Mouse (Mus musculus) embryonic facial prominence, embryonic 11.5 days (tissue): ENCODE measurements around the gene Cd24a. TPM values are rescaled to one million over a fixed set of nuclear protein-coding genes. Genes with fewer than 3 reads are reported as not detected.
A peak's percentile ranks its signal among the peaks of the same experiment; 100 is the strongest.

Experiments used
- ATAC-seq: fragments of 200-750 bp; cut with Nextera tagmentation; replicated peaks from 2 replicates; pipeline ENCODE4 v1.8.0; 2017; ENCODE audit warnings: low read depth; ENCODE audit not compliant: insufficient number of reproducible peaks, low FRiP score, low TSS enrichment
- DNase-seq: peaks from one replicate; pipeline ENCODE4 v3.0.0-alpha.2; 2015; ENCODE audit warnings: low spot score
- H3K27ac ChIP-seq: fragments of 300-500 bp; sonication (generic); replicated peaks from 2 replicates; pipeline ENCODE4 v1.5.1; 2014; ENCODE audit warnings: mild to moderate bottlenecking, low read depth, low read length, control low read depth
- H3K27me3 ChIP-seq: fragments of 300-500 bp; sonication (generic); 2 replicates; pipeline ENCODE4 v1.6.1; 2014; ENCODE audit warnings: mild to moderate bottlenecking, low read length, moderate library complexity, mixed read lengths; ENCODE audit not compliant: control insufficient read depth, insufficient read depth
- H3K36me3 ChIP-seq: fragments of 300-500 bp; sonication (generic); replicated peaks from 2 replicates; pipeline ENCODE4 v1.6.1; 2014; ENCODE audit warnings: low read depth, mild to moderate bottlenecking, low read length, moderate library complexity, mixed read lengths; ENCODE audit not compliant: control insufficient read depth, insufficient read depth
- H3K4me1 ChIP-seq: fragments of 300-500 bp; sonication (generic); 2 replicates; pipeline ENCODE4 v1.6.1; 2014; ENCODE audit warnings: low read length, mixed read lengths; ENCODE audit not compliant: control insufficient read depth, insufficient read depth
- H3K4me2 ChIP-seq: fragments of 300-500 bp; sonication (generic); 2 replicates; pipeline ENCODE4 v1.6.1; 2014; ENCODE audit warnings: low read depth, mild to moderate bottlenecking, control low read depth, low read length, moderate library complexity
- H3K4me3 ChIP-seq: fragments of 300-500 bp; sonication (generic); 2 replicates; pipeline ENCODE4 v1.5.1; 2014; ENCODE audit warnings: low read depth, low read length, control low read depth
- H3K9ac ChIP-seq: fragments of 300-500 bp; sonication (generic); replicated peaks from 2 replicates; pipeline ENCODE4 v1.6.1; 2014; ENCODE audit warnings: mild to moderate bottlenecking, control low read depth, low read length
- H3K9me3 ChIP-seq: fragments of 300-500 bp; sonication (generic); replicated peaks from 2 replicates; pipeline ENCODE4 v1.6.1; 2016; ENCODE audit warnings: mild to moderate bottlenecking, low read length, inconsistent platforms, mixed read lengths; ENCODE audit not compliant: control insufficient read depth
- WGBS: fragments of 180-500 bp; shearing (Covaris S2); extraction: QIAGEN DNeasy Blood & Tissue Kit; methylation state at CpG from one replicate; pipeline ENCODE4 v1.1.7; 2014; 5-methylcytosine and 5-hydroxymethylcytosine counted together
- polyA plus RNA-seq: library from polyadenylated mRNA; unstranded; fragments of >200 nt; fragmentation: Nextera tagmentation; extraction: Ambion mirVana; gene quantifications from 2 replicates; pipeline ENCODE4 v1.2.1, GENCODE M21; 2014

Gene Cd24a
- polyA plus RNA-seq, 1 experiment from 2014 or later, result 626 TPM

DNA sequence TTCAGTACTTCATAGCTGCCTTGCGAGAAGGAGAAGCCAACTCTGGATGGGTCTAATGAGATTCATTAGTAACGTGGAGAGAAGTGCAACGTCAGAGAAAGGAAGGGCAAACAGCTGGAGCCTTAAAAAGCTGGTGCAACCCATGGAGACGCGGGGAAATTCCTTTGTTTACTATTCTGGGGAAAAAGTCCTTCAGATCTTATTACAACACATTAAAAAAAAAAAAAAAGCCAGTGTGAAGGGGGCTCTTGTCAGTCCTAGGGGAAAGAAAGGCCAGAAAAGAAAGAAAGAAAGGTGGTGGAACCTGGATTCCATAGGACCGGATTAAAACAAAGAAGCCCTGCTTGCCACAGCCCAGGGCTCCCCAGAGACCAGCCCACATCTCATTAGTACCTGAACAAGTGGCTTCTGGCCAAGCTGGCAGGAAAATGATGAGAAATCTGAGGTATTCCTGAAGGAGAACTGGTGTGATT is 41.0 kb downstream of the Cd24a start:
- Histone ChIP-seq H3K4me2 (no peak overlapping the region), H3K36me3 (no peaks in the 10 kb centered on the region), H3K27ac (no peak overlapping the region), H3K9me3 (no peaks in the 10 kb centered on the region), H3K4me1 (no peaks in the 10 kb centered on the region), H3K9ac (no peak overlapping the region), H3K4me3 (no peak overlapping the region), H3K27me3 (no peaks in the 10 kb centered on the region)
- peak; percentile 43 for DNase-seq
- 9% methylated on average over 6 of the region's 6 CpGs for WGBS
- ATAC-seq, result no peak

DNA sequence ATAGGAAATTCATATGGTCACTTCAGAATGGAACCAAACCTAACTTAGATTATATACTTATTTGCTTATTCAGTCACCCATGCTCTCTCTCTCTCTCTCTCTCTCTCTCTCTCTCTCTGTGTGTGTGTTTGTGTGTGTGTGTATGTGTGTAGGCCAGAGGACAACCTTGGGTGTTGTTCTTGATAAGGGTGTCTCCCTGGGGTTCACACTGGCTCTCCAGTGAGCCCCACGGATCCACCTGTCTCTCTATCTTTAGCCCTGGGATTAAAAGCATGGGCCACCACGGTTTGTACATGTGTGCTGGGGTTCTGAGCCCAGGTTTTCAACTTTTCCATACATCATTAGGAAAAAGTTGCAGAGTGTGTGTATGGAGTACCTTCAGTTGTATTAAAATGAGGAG is 41.9 kb downstream of the Cd24a start:
- Histone ChIP-seq H3K4me2 (no peak overlapping the region), H3K27ac (no peak overlapping the region), H3K36me3 (no peaks in the 10 kb centered on the region), H3K4me1 (no peaks in the 10 kb centered on the region), H3K9me3 (no peaks in the 10 kb centered on the region), H3K9ac (no peak overlapping the region), H3K4me3 (no peak overlapping the region), H3K27me3 (no peaks in the 10 kb centered on the region)
- DNase-seq (no peak), ATAC-seq (no peak)
- WGBS, result 85% methylated on average over 2 of the region's 2 CpGs

DNA sequence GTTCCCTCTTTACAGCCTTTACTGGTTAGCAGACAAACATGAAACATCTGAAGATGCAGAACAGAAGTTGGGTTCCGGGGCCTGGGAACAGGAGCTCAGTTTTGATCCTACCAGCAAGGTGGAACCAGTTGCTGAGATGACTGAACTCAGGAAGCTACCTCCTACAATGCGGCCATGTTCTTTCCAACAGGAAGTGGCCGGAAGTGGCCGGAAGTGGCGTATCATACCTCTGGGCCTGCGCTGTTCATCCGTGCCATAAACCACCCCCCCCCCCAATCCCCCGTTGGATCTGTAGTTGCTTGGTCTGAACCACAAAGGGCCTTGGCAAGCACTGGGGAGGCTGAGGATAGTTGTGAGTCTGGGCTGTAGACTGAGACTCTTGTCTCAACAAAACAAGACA is 45.4 kb downstream of the Cd24a start:
- no peak for DNase-seq
- Histone ChIP-seq H3K4me3 (no peak overlapping the region), H3K27ac (no peak overlapping the region), H3K27me3 (no peaks in the 10 kb centered on the region), H3K9me3 (no peaks in the 10 kb centered on the region), H3K9ac (no peak overlapping the region), H3K36me3 (no peaks in the 10 kb centered on the region), H3K4me1 (no peaks in the 10 kb centered on the region), H3K4me2 (no peak overlapping the region)
- ATAC-seq, result no peak
- 93% methylated on average over 8 of the region's 8 CpGs for WGBS

DNA sequence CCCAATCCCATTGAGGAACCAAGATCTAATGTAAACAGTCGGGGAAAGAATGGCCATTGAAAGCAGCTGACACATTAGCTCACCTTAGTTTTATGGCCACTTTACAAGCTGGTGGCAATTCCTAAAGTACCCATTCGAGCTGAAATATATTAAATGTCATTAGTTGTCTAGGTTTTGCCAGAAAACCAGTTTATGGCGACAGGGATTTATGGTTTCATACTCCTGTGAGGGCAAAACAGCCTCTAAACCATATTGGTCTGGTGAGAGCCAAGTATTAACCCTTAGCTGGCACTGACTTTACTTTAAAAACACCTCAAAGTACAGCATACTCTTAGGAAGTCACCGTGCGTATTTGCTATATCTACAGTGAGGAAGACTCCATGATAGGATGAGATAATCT is 46.3 kb downstream of the Cd24a start:
- no peak overlapping the region for H3K27ac ChIP-seq
- no peak overlapping the region for H3K9ac ChIP-seq
- no peak overlapping the region for H3K4me2 ChIP-seq
- no peak for ATAC-seq
- no peaks in the 10 kb centered on the region for H3K9me3 ChIP-seq
- no peaks in the 10 kb centered on the region for H3K4me1 ChIP-seq
- no peaks in the 10 kb centered on the region for H3K36me3 ChIP-seq
- H3K27me3 ChIP-seq, result no peaks in the 10 kb centered on the region
- DNase-seq, result no peak
- 76% methylated on average over 5 of the region's 5 CpGs for WGBS
- H3K4me3 ChIP-seq, result no peak overlapping the region

DNA sequence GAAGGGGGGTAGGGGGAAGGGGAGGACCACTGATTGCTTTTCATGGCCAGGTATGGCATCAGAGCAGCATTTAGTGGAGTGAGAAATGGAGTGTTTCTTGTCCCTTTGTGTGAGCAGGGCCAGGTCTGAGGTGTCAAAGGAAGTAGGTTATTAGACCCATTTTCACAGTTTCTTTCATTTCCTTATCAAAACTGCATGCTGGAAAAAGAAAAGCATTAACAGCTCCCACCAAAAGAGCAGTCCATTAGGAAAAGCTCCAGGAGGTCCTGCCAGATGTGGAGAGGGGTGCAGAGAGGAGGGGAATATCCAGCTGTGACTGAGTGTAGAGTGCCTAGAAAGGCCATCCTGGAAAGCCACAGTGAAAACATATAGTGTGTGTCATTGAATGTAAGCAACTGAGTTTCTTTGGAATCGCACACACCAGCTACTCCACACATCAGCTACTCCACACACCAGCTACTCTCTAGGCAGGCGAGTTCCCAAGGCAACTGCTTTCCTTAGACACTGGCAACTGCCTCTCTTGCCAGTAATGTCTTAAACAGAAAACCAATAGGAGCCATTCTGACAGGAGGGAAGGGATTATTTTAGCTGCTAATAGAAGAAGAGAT is 46.8 kb downstream of the Cd24a start:
- H3K4me1 ChIP-seq, result no peaks in the 10 kb centered on the region
- WGBS, result 74% methylated on average over 2 of the region's 2 CpGs
- ATAC-seq (no peak), DNase-seq (no peak)
- no peak overlapping the region for H3K4me2 ChIP-seq
- no peaks in the 10 kb centered on the region for H3K9me3 ChIP-seq
- H3K4me3 ChIP-seq, result no peak overlapping the region
- no peaks in the 10 kb centered on the region for H3K36me3 ChIP-seq
- no peaks in the 10 kb centered on the region for H3K27me3 ChIP-seq
- H3K9ac ChIP-seq, result no peak overlapping the region
- H3K27ac ChIP-seq, result no peak overlapping the region

DNA sequence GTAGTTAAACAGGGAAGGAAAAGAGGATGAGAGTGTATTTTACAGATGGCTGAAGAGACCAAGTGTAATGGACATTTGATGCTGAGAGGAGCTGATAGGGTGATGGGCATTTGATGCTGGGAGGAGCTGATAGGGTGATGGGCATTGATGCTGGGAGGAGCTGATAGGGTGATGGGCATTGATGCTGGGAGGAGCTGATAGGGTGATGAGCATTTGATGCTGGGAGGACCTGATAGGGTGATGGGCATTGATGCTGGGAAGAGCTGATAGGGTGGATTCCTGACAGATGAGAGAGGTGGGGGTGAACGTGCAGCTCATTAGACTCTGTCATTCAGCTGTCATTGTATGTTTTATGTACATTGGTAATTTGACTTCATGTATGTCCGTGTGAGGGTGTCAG is 47.5 kb downstream of the Cd24a start:
- H3K4me1 ChIP-seq, result no peaks in the 10 kb centered on the region
- no peak for ATAC-seq
- no peak overlapping the region for H3K9ac ChIP-seq
- H3K4me2 ChIP-seq, result no peak overlapping the region
- no peak overlapping the region for H3K4me3 ChIP-seq
- H3K36me3 ChIP-seq, result no peaks in the 10 kb centered on the region
- no peaks in the 10 kb centered on the region for H3K9me3 ChIP-seq
- 85% methylated on average over 2 of the region's 2 CpGs for WGBS
- no peaks in the 10 kb centered on the region for H3K27me3 ChIP-seq
- DNase-seq, result no peak
- H3K27ac ChIP-seq, result no peak overlapping the region

DNA sequence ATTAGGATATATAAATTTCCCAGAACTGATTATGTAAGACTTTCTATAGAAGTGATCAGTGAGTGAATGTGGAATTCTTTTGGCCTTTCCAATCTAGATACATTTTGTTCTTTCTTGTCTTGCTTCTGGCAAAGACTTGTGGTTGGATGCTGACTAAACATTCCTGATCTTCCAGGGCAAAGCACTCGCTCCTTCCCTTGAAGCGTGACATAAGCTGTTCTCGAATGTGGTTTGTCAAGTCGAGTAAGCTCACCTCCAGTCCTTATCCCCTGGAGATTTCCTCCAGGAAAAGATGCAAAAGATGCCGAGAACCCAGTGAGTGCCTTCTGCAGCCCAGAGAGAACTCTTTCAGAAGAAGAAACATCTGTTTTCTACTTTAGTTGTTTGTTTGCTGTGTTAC is 51.1 kb downstream of the Cd24a start:
- no peak for ATAC-seq
- no peak for DNase-seq
- no peak overlapping the region for H3K27ac ChIP-seq
- H3K9me3 ChIP-seq, result no peaks in the 10 kb centered on the region
- H3K27me3 ChIP-seq, result no peaks in the 10 kb centered on the region
- WGBS, result 70% methylated on average over 5 of the region's 5 CpGs
- no peak overlapping the region for H3K9ac ChIP-seq
- H3K36me3 ChIP-seq, result no peaks in the 10 kb centered on the region
- H3K4me3 ChIP-seq, result no peak overlapping the region
- H3K4me2 ChIP-seq, result no peak overlapping the region
- H3K4me1 ChIP-seq, result no peaks in the 10 kb centered on the region

DNA sequence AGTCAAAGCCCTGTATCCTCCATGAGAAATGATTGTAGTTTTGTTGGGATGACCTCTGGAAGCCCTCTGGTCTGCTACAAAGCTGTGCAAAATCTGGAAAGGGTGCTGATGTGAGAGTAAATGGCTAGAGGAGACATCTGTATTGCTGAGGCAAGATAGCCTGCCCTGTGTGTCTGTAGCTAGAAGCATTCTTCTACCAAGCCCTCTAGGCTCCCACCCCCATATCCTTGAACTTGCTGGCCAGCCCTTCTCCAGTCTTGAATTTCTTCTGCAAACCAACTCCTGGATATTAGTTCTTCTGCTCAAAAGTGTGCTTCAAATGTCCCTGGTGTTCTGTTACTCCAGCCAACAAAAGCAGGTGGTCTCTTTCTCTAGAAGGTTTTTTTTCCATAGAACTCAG is 51.8 kb downstream of the Cd24a start:
- no peaks in the 10 kb centered on the region for H3K4me1 ChIP-seq
- no peaks in the 10 kb centered on the region for H3K27me3 ChIP-seq
- no peak overlapping the region for H3K9ac ChIP-seq
- H3K36me3 ChIP-seq, result no peaks in the 10 kb centered on the region
- DNase-seq, result no peak
- no peak overlapping the region for H3K4me2 ChIP-seq
- ATAC-seq, result no peak
- no peaks in the 10 kb centered on the region for H3K9me3 ChIP-seq
- H3K27ac ChIP-seq, result no peak overlapping the region
- H3K4me3 ChIP-seq, result no peak overlapping the region
